Mouse (Mus musculus): ENCODE data around the gene Tox4. TPM values are rescaled to one million over a fixed set of nuclear protein-coding genes. Genes with fewer than 3 reads are reported as not detected.
"Not testable (repeated sequence)": the region's sequence is repeated elsewhere in the genome, so short reads cannot be mapped to it uniquely, and the experiment has no call there.

Tox4 gene
- polyA plus RNA-seq, 1 experiment from 2014 or later = 60.2 TPM

DNA sequence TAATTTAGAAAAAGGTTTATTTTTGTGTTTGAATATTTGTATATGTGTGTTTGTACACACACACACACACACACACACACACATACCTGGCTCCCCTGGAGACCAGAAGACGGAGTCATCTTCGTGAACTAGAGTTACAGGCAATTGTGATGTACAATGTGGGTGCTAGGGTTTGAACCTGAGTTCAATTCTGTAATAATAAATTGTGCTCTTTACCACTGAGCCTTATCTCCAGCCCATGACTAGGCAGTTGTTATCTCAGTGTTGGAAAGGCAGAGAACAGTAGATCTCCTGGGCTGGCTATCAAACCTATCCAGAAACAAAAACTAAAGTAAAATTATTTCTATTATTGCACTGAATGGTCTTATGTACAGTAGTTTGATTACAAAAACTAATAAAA lies 27.2 kb downstream of the Tox4 start:
- Histone ChIP-seq H3K27me3 (replicated peaks; ENCODE audit: control insufficient read depth, insufficient read depth, low read length) (no peaks in the 10 kb centered on the region), H3K9me3 (ENCODE audit: control insufficient read depth, low read length) (no peaks in the 10 kb centered on the region), H3K4me2 (ENCODE audit: low read length) (no peak overlapping the region), H3K4me1 (replicated peaks; ENCODE audit: control insufficient read depth, insufficient read depth, low read length) (peaks cover 25% of the 10 kb centered on the region), H3K36me3 (ENCODE audit: control insufficient read depth, insufficient read depth) (no peaks in the 10 kb centered on the region), H3K4me3 (replicated peaks; ENCODE audit: low read length) (no peak overlapping the region), H3K27ac (ENCODE audit: low read length) (no peak overlapping the region), H3K9ac (replicated peaks; ENCODE audit: low read depth, low read length) (no peak overlapping the region)
- no peak for ATAC-seq
- 98% methylated on average over 2 of the region's 2 CpGs for WGBS

DNA sequence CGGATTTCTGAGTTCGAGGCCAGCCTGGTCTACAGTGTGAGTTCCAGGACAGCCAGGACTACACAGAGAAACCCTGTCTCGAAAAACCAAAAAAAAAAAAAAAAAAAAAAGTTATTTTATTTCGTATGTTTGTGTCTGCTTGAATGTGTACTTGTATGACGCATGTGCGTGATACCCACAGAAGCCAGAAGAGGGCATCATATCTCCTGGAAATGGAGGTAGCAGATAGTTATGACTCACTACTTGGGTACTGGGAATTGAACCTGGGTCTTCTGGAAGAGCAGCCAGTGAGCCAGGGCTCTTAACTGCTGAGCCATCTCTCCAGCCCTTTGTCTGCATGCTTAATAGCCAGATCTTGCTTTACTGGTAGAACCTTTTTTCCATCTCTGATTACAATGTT lies 31.4 kb downstream of the Tox4 start:
- WGBS = 96% methylated on average over 5 of the region's 6 CpGs
- H3K4me2 ChIP-seq (ENCODE audit: low read length); H3K4me3 ChIP-seq (replicated peaks; ENCODE audit: low read length); ATAC-seq; H3K9me3 ChIP-seq (ENCODE audit: control insufficient read depth, low read length); H3K27me3 ChIP-seq (replicated peaks; ENCODE audit: control insufficient read depth, insufficient read depth, low read length); H3K27ac ChIP-seq (ENCODE audit: low read length); H3K9ac ChIP-seq (replicated peaks; ENCODE audit: low read depth, low read length): not testable (repeated sequence)
- Histone ChIP-seq H3K36me3 (ENCODE audit: control insufficient read depth, insufficient read depth) (peaks cover 17% of the 10 kb centered on the region), H3K4me1 (replicated peaks; ENCODE audit: control insufficient read depth, insufficient read depth, low read length) (peaks cover 42% of the 10 kb centered on the region)

DNA sequence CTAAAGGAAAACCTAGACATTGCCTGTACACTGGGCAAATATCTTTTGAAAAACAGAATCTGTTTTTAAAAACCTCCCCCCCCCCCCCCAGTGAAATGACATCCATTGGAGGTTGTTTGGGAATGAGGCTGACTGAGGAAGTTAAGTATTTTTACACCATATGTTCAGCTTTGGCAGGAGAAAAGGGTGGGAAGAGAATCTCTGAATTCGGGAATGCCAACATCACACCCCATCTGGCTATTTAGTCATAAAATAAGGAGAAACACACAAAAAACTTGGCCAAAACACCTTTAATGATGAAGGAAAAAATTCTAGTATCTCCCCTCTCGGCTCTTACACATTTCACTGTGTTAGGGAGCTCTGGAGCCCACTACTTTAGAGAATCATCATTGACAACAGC lies 32.0 kb downstream of the Tox4 start:
- Histone ChIP-seq H3K9me3 (ENCODE audit: control insufficient read depth, low read length) (no peaks in the 10 kb centered on the region), H3K4me1 (replicated peaks; ENCODE audit: control insufficient read depth, insufficient read depth, low read length) (peaks cover 42% of the 10 kb centered on the region), H3K4me2 (ENCODE audit: low read length) (peak overlapping the region; percentile 8), H3K9ac (replicated peaks; ENCODE audit: low read depth, low read length) (no peak overlapping the region), H3K4me3 (replicated peaks; ENCODE audit: low read length) (no peak overlapping the region), H3K27ac (ENCODE audit: low read length) (no peak overlapping the region), H3K27me3 (replicated peaks; ENCODE audit: control insufficient read depth, insufficient read depth, low read length) (no peaks in the 10 kb centered on the region), H3K36me3 (ENCODE audit: control insufficient read depth, insufficient read depth) (peaks cover 17% of the 10 kb centered on the region)
- 60% methylated on average over 2 of the region's 2 CpGs for WGBS
- ATAC-seq = peak; percentile 26; the same call in 1 of the 2 replicates

DNA sequence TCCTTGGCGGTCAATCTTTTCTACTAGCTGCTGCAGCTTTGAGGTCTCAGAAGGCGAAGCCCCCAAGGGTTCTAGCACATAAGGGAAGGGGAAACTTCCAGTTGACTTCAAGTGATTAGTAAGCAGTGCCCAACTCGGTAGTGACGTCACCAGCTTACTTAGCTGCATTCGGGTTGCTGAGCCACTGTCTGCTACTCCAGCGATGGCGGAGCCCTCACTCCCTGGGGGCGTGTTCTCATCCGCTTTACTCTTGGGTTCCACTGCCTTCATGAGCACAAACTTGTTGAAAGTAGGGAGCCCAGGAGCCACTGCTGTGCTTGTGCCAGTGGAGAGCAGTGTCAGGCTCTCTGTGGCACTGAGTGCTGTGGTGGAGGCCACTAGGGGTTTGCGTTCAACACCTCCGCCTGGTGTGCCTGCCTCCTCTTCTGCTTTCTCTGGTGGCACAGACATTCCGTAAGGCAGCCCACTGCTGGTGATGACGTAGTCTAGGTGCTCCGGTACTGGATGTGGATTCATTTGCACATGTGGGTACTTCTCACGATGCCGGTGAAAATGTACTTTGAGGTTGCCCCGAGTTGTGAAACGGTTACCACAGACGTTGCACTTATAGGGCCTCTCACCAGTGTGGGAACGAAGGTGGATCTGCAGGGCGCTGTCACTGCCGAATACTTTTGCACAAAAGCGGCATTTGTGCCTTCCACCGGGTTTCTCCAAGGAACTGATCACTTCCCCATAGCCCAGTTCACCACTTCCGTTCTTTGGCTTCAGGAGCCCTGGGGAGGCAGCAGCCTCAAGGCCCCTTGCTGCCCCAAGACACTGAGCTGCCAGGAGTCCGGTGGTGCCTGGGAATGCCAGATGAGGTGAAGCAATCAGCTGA lies 35.2 kb downstream of the Tox4 start:
- no peak for ATAC-seq
- H3K36me3 ChIP-seq (ENCODE audit: control insufficient read depth, insufficient read depth) = peaks cover 17% of the 10 kb centered on the region
- no peaks in the 10 kb centered on the region for H3K9me3 ChIP-seq (ENCODE audit: control insufficient read depth, low read length)
- peak overlapping the region; percentile 84; the same call in 1 of the 2 replicates for H3K4me3 ChIP-seq (replicated peaks; ENCODE audit: low read length)
- 83% methylated on average over 26 of the region's 26 CpGs for WGBS
- peak overlapping the region; percentile 78; the same call in 1 of the 2 replicates for H3K4me2 ChIP-seq (ENCODE audit: low read length)
- H3K27me3 ChIP-seq (replicated peaks; ENCODE audit: control insufficient read depth, insufficient read depth, low read length) = no peaks in the 10 kb centered on the region
- H3K27ac ChIP-seq (ENCODE audit: low read length) = no peak overlapping the region
- H3K4me1 ChIP-seq (replicated peaks; ENCODE audit: control insufficient read depth, insufficient read depth, low read length) = peaks cover 49% of the 10 kb centered on the region
- H3K9ac ChIP-seq (replicated peaks; ENCODE audit: low read depth, low read length) = no peak overlapping the region

DNA sequence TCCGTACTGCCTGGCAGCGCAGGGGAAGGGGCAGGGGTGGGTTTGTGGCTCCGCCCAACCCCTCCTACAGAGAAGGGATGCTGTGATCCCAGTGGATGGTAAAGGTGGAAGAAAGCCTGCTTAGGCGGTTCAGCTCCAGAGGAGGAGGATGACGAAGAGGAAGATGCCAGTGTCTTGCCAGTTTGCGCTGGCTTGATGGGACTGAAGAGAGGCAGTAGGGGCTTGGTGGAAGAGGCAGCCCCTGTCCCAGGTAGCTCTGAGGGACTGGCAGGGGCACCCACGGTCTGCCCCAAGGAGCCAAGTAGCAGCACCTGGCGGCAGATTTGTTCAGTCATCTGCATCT lies 35.8 kb downstream of the Tox4 start:
- H3K9ac ChIP-seq (replicated peaks; ENCODE audit: low read depth, low read length) = peak overlapping the region; percentile 92; the same call in 1 of the 2 replicates
- no peak for ATAC-seq
- H3K36me3 ChIP-seq (ENCODE audit: control insufficient read depth, insufficient read depth) = peaks cover 17% of the 10 kb centered on the region
- H3K9me3 ChIP-seq (ENCODE audit: control insufficient read depth, low read length) = no peaks in the 10 kb centered on the region
- peaks cover 49% of the 10 kb centered on the region for H3K4me1 ChIP-seq (replicated peaks; ENCODE audit: control insufficient read depth, insufficient read depth, low read length)
- peak overlapping the region; percentile 84 for H3K4me3 ChIP-seq (replicated peaks; ENCODE audit: low read length)
- no peaks in the 10 kb centered on the region for H3K27me3 ChIP-seq (replicated peaks; ENCODE audit: control insufficient read depth, insufficient read depth, low read length)
- H3K27ac ChIP-seq (ENCODE audit: low read length) = no peak overlapping the region
- peak overlapping the region; percentile 78 for H3K4me2 ChIP-seq (ENCODE audit: low read length)
- 42% methylated on average over 8 of the region's 8 CpGs for WGBS

DNA sequence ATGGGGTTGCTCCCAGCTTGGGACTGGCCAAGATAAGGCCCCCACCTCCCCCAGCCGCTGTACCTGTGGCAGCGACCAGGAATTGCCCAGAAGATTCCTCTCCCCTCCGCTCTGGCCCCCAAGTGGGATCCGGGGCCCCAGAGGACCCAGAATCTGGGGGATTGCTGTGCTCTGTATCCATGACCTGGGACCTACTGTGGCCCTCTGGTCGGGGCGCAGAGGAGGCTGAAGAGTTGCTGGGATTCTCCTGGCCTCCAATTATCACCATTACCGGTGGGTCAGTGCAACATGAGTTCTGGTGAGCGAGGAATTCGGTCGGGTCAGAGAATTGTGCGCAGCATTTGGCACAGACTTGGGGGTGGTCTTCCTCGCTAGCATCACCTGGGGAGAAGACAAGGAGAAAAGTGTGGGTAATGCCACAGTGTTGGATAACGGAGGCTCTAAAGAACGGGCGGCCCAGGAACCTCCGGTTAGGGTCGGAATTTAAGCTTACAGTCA lies 36.4 kb downstream of the Tox4 start:
- Histone ChIP-seq H3K9ac (replicated peaks; ENCODE audit: low read depth, low read length) (peak overlapping the region; percentile 92), H3K27me3 (replicated peaks; ENCODE audit: control insufficient read depth, insufficient read depth, low read length) (no peaks in the 10 kb centered on the region), H3K4me3 (replicated peaks; ENCODE audit: low read length) (peak overlapping the region; percentile 84), H3K4me1 (replicated peaks; ENCODE audit: control insufficient read depth, insufficient read depth, low read length) (peaks cover 49% of the 10 kb centered on the region), H3K9me3 (ENCODE audit: control insufficient read depth, low read length) (no peaks in the 10 kb centered on the region), H3K4me2 (ENCODE audit: low read length) (peak overlapping the region; percentile 78), H3K36me3 (ENCODE audit: control insufficient read depth, insufficient read depth) (peaks cover 17% of the 10 kb centered on the region), H3K27ac (ENCODE audit: low read length) (peak overlapping the region; percentile 91)
- WGBS = 11% methylated on average over 17 of the region's 17 CpGs
- peak; percentile 2 for ATAC-seq

DNA sequence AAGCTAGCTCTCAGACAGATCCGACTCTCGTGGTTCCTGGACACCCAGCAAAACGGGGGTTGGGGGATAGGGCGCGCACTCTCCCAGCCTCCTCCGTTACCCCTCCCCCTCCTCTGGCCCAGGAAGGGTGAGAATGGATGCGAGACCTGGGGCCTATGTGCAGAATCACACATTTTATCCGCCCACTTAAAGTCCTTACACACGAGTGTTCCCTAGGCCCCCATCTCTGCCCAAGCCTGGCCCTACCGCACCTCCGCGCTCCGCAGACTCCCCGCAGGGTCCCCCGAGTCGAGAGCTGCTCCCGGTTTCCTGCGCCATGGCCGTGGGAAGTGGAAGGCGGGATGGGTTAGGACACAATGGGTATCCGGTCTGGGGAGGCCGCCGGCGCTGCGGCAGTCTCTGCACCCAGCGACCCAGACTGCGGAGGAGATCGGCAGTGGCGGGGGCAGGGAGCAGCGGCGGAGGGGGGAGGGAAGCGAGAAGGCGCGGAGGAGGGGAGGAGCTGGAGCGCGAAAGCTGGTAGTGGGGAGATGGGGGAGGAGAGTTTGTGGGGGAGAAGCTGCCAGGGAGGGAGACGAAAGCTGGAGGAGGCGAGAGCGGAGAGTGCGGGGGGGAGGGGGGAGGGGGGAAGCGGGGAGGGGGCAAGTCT lies 37.0 kb downstream of the Tox4 start:
- ATAC-seq = peak; percentile 84
- 0% methylated on average over 31 of the region's 41 CpGs for WGBS
- H3K4me3 ChIP-seq (replicated peaks; ENCODE audit: low read length) = peak overlapping the region; percentile 84
- H3K27me3 ChIP-seq (replicated peaks; ENCODE audit: control insufficient read depth, insufficient read depth, low read length) = no peaks in the 10 kb centered on the region
- peak overlapping the region; percentile 91 for H3K27ac ChIP-seq (ENCODE audit: low read length)
- peak overlapping the region; percentile 92 for H3K9ac ChIP-seq (replicated peaks; ENCODE audit: low read depth, low read length)
- peak overlapping the region; percentile 78 for H3K4me2 ChIP-seq (ENCODE audit: low read length)
- no peaks in the 10 kb centered on the region for H3K9me3 ChIP-seq (ENCODE audit: control insufficient read depth, low read length)
- peaks cover 43% of the 10 kb centered on the region for H3K4me1 ChIP-seq (replicated peaks; ENCODE audit: control insufficient read depth, insufficient read depth, low read length)
- peaks cover 17% of the 10 kb centered on the region for H3K36me3 ChIP-seq (ENCODE audit: control insufficient read depth, insufficient read depth)

DNA sequence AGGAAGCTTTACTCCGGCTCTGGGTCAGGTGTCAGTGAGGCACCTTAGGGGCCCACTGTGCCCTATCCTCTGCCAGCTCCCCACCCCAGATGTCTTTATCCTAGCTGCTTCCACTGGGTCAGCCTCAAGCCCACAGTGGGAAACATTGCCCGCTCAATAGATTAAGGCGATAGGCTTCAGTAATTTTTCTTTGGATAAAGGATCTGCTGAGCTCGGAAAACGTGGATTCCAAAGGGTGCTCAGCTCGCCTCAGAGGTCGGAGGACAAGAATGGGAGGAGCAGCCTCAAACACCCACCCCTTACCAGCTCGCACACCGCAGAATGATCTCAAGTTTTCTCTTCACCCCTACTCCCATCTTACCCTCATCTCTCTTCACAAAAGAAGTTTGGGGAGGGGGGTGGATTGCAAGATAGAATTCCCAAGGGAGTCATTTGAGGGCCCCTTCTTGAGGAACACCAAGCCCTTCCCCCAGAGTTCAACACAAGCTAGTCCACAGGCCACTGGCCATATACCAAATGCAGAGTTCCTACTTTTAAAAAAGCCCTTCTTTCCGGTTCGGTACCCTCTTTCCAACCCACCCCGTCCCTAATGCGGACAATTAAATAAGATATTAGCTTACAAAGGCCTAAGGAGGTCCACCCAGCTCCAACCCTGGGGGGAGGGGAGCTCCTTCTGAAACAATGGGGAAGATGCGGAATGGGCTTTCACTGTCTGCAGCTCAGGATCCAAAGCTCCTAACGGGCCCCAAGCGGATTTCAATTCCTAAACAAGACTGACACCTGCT lies 37.7 kb downstream of the Tox4 start:
- peaks cover 17% of the 10 kb centered on the region for H3K36me3 ChIP-seq (ENCODE audit: control insufficient read depth, insufficient read depth)
- WGBS = 3% methylated on average over 15 of the region's 16 CpGs
- H3K4me1 ChIP-seq (replicated peaks; ENCODE audit: control insufficient read depth, insufficient read depth, low read length) = peaks cover 36% of the 10 kb centered on the region

DNA sequence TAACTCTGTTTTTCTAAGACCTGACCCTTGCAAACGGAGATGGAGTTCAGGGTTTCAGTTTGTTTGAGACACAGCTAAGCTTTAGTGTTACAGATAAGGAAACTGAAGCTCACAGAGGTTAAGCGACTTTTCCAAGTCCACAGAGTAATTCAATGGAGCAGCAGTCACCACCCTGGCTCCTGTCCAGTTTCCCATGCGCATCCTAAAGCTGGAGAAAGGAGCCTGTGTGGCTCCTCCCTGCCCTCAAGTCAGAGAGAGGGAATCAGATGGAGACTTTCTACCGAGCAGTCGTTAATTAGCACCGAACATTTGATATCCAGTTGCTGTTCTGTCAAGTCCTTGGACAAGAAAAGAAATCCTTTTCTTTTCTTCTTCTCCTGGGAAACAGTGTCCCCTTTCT lies 40.4 kb downstream of the Tox4 start:
- no peaks in the 10 kb centered on the region; the same call in 1 of the 2 replicates for H3K36me3 ChIP-seq (ENCODE audit: control insufficient read depth, insufficient read depth)
- H3K4me1 ChIP-seq (replicated peaks; ENCODE audit: control insufficient read depth, insufficient read depth, low read length) = peaks cover 18% of the 10 kb centered on the region
- H3K4me2 ChIP-seq (ENCODE audit: low read length) = no peak overlapping the region
- no peak for ATAC-seq
- H3K9ac ChIP-seq (replicated peaks; ENCODE audit: low read depth, low read length) = no peak overlapping the region
- no peak overlapping the region for H3K4me3 ChIP-seq (replicated peaks; ENCODE audit: low read length)
- H3K27ac ChIP-seq (ENCODE audit: low read length) = no peak overlapping the region
- WGBS = 33% methylated on average over 6 of the region's 6 CpGs
- H3K27me3 ChIP-seq (replicated peaks; ENCODE audit: control insufficient read depth, insufficient read depth, low read length) = no peaks in the 10 kb centered on the region
- H3K9me3 ChIP-seq (ENCODE audit: control insufficient read depth, low read length) = no peaks in the 10 kb centered on the region

More for the DNA sequence above, 37.7 kb downstream of the Tox4 start:
- Histone ChIP-seq H3K4me3 (replicated peaks; ENCODE audit: low read length) (peak overlapping the region; percentile 84), H3K9ac (replicated peaks; ENCODE audit: low read depth, low read length) (peak overlapping the region; percentile 92), H3K27me3 (replicated peaks; ENCODE audit: control insufficient read depth, insufficient read depth, low read length) (no peaks in the 10 kb centered on the region), H3K27ac (ENCODE audit: low read length) (peak overlapping the region; percentile 91), H3K9me3 (ENCODE audit: control insufficient read depth, low read length) (no peaks in the 10 kb centered on the region), H3K4me2 (ENCODE audit: low read length) (peak overlapping the region; percentile 78)
- ATAC-seq = peak; percentile 62

Data from forebrain, embryonic 16.5 days (tissue).